Mouse (Mus musculus) erythroblast, embryonic 14.5 days (primary cell): ENCODE results near the gene Nlrc4.

Experiments
- GATA1 ChIP-seq: IDR thresholded peaks from 2 replicates; pipeline ENCODE4 v1.6.1; 2012; ENCODE audit warnings: low read length, inconsistent platforms, mixed read lengths
- TAL1 ChIP-seq: IDR thresholded peaks from 3 replicates; pipeline ENCODE4 v1.6.1; 2012; ENCODE audit warnings: low read length, inconsistent platforms, mixed read lengths

GRCm38 (mm10) chr17:74508600-74508999 lies 49.7 kb upstream of the Nlrc4 start:
- TF ChIP-seq GATA1 (no peak), TAL1 (no peak)
